ENCODE assay signal across 8 mouse cellular contexts in genomic region chr7:140137135-140138020, GRCm38 (mm10). TPM values are rescaled to one million over a fixed set of nuclear protein-coding genes. Genes with fewer than 3 reads are reported as not detected.
DNase-seq lines count a peak whose midpoint lies in the region; ATAC-seq and TF ChIP-seq lines count a peak whose summit lies in the region.

Gene Mtg1, plus strand, starts transcription at chr7:140137564.

- H3K4me1 ChIP-seq in embryonic facial prominence, embryonic 13.5 days, result peaks cover 5% of the 10 kb centered on the region
- H3K4me1 ChIP-seq in heart, adult 2 months (ENCODE audit: control insufficient read depth, insufficient read depth, low read length), result peaks cover 2% of the 10 kb centered on the region
- peaks cover 6% of the 10 kb centered on the region for H3K4me1 ChIP-seq in limb, embryonic 13.5 days
- peaks cover 9% of the 10 kb centered on the region for H3K4me1 ChIP-seq in midbrain, embryonic 16.5 days (ENCODE audit: control insufficient read depth, insufficient read depth, low read length)

- TF ChIP-seq EP300 in heart, adult 2 months (IDR thresholded peaks at IDR 0.05; ENCODE audit: insufficient read depth, low read depth, low read length), result peak; percentile 65

- 2% methylated on average over 39 of the region's 39 CpGs for WGBS in embryonic facial prominence, embryonic 13.5 days
- 3% methylated on average over 39 of the region's 39 CpGs for WGBS in heart, adult 2 months
- 1% methylated on average over 39 of the region's 39 CpGs for WGBS in limb, embryonic 13.5 days
- 1% methylated on average over 39 of the region's 39 CpGs for WGBS in midbrain, embryonic 16.5 days

- H3K4me2 ChIP-seq in embryonic facial prominence, embryonic 13.5 days, result peak within 1 kb of the TSS; percentile 89
- H3K4me2 ChIP-seq in limb, embryonic 13.5 days (replicated peaks), result peak within 1 kb of the TSS; percentile 81
- H3K4me2 ChIP-seq in midbrain, embryonic 16.5 days (ENCODE audit: low read length), result peak within 1 kb of the TSS; percentile 79

- H3K36me3 ChIP-seq in embryonic facial prominence, embryonic 13.5 days, result peaks cover 8% of the 10 kb centered on the region
- no peaks in the 10 kb centered on the region for H3K36me3 ChIP-seq in heart, adult 2 months (ENCODE audit: control insufficient read depth, insufficient read depth, low read length)
- peaks cover 14% of the 10 kb centered on the region for H3K36me3 ChIP-seq in limb, embryonic 13.5 days
- H3K36me3 ChIP-seq in midbrain, embryonic 16.5 days (ENCODE audit: control insufficient read depth, insufficient read depth, low read length), result no peaks in the 10 kb centered on the region

- intact Hi-C loops in heart, adult 2 months (cut with DNase I), result loop anchor here (1.0 to 5.0 kb wide), 2 partner anchors 21 to 100 kb away; partner anchors contain the start of genes Echs1, Tubgcp2 and Zfp511

- peak within 1 kb of the TSS; percentile 79 for H3K27ac ChIP-seq in embryonic facial prominence, embryonic 13.5 days
- H3K27ac ChIP-seq in heart, adult 2 months, result peak within 1 kb of the TSS; percentile 94
- H3K27ac ChIP-seq in limb, embryonic 13.5 days, result peak within 1 kb of the TSS; percentile 59; the same call in 1 of the 2 replicates
- peak within 1 kb of the TSS; percentile 89 for H3K27ac ChIP-seq in midbrain, embryonic 16.5 days (ENCODE audit: low read length)

- H3K9ac ChIP-seq in embryonic facial prominence, embryonic 13.5 days, result peak within 1 kb of the TSS; percentile 88
- H3K9ac ChIP-seq in heart, adult 2 months (ENCODE audit: low read depth, low read length), result peak within 1 kb of the TSS; percentile 84
- H3K9ac ChIP-seq in limb, embryonic 13.5 days, result peak within 1 kb of the TSS; percentile 89
- H3K9ac ChIP-seq in midbrain, embryonic 16.5 days (ENCODE audit: low read depth, low read length), result peak within 1 kb of the TSS; percentile 91

- peak; percentile 95 for ATAC-seq in embryonic facial prominence, embryonic 13.5 days (ENCODE audit: insufficient number of reproducible peaks, insufficient read depth, low FRiP score, low TSS enrichment, low read depth)
- ATAC-seq in limb, embryonic 13.5 days (ENCODE audit: low FRiP score, low read depth), result peak; percentile 98
- ATAC-seq in midbrain, embryonic 16.5 days, result peak; percentile 98

- H3K27me3 ChIP-seq in embryonic facial prominence, embryonic 13.5 days, result no peaks in the 10 kb centered on the region
- H3K27me3 ChIP-seq in heart, adult 2 months (ENCODE audit: control insufficient read depth, insufficient read depth, low read length), result no peaks in the 10 kb centered on the region
- H3K27me3 ChIP-seq in limb, embryonic 13.5 days, result no peaks in the 10 kb centered on the region
- H3K27me3 ChIP-seq in midbrain, embryonic 16.5 days (ENCODE audit: control insufficient read depth, insufficient read depth, low read depth, low read length), result no peaks in the 10 kb centered on the region

- H3K9me3 ChIP-seq in embryonic facial prominence, embryonic 13.5 days, result no peaks in the 10 kb centered on the region
- no peaks in the 10 kb centered on the region for H3K9me3 ChIP-seq in limb, embryonic 13.5 days
- H3K9me3 ChIP-seq in midbrain, embryonic 16.5 days (replicated peaks; ENCODE audit: control insufficient read depth, low read length, poor library complexity, severe bottlenecking), result no peaks in the 10 kb centered on the region

- H3K4me3 ChIP-seq in embryonic facial prominence, embryonic 13.5 days, result peak within 1 kb of the TSS; percentile 86
- H3K4me3 ChIP-seq in heart, adult 2 months, result peak within 1 kb of the TSS; percentile 66
- H3K4me3 ChIP-seq in limb, embryonic 13.5 days, result peak within 1 kb of the TSS; percentile 79
- peak within 1 kb of the TSS; percentile 88 for H3K4me3 ChIP-seq in midbrain, embryonic 16.5 days (ENCODE audit: low read depth, low read length)

- TF ChIP-seq CTCF in heart, adult 2 months (IDR thresholded peaks at IDR 0.05), result peak; percentile 21

- peak; percentile 72 for TF ChIP-seq POLR2A in heart, adult 2 months (IDR thresholded peaks at IDR 0.05; ENCODE audit: insufficient read depth, low read depth, low read length)

- H3K79me2 ChIP-seq in heart, adult 2 months (replicated peaks; ENCODE audit: control insufficient read depth, insufficient read depth, low read length), result no peaks in the 10 kb centered on the region

- peak; percentile 94 for DNase-seq in 3134 (ENCODE audit: extremely low read depth, insufficient read length, low spot score)
- DNase-seq in adrenal gland, postnatal 36 days, result peak; percentile 96 to 97
- DNase-seq in heart, adult 2 months, result peak; percentile 96 to 98
- DNase-seq in kidney, adult 8-10 months, result peak; percentile 95 to 97
- peak; percentile 93 to 95 for DNase-seq in spleen, postnatal 10 days (ENCODE audit: low spot score in 2 of 2)

RNA-seq across cellular contexts. Expression of gene Mtg1, which starts in this region (rescaled TPM):
- total RNA-seq in adrenal gland, postnatal 36 days (2021), result 10 to 100 TPM; 24.4 to 34.5 TPM
- 21.1 and 24.2 TPM in 2 replicates for polyA plus RNA-seq in embryonic facial prominence, embryonic 13.5 days (2015; fragmentation: Nextera tagmentation; extraction: Ambion mirVana)
- 10 to 100 TPM; 25.2 to 27.3 TPM for total RNA-seq in heart, adult 2 months (2021)
- polyA plus RNA-seq in heart, adult 2 months (2012; rRNA removed), result 46.2 and 68.8 TPM in 2 replicates
- polyA plus RNA-seq in limb, embryonic 13.5 days (2015; fragmentation: Nextera tagmentation; extraction: Ambion mirVana), result 22.7 and 23.6 TPM in 2 replicates
- 26.7 and 32.6 TPM in 2 replicates for polyA plus RNA-seq in midbrain, embryonic 16.5 days (2015; fragmentation: Nextera tagmentation; extraction: Ambion mirVana)

Comparison
In these comparisons a context has a peak if more than half of its experiments do, and no peak if none do; other contexts are left out.
1. Peak in every context shown above with its lines: DNase-seq, ATAC-seq, H3K4me3 ChIP-seq and H3K27ac ChIP-seq.